Mouse (Mus musculus) myocyte (in vitro differentiated cells): ENCODE measurements at regions not wholly inside any gene's neighbourhood (a gene's known extent, or its start where the extent isn't known, plus 50 kb on each side); places are given as distances from the start of the nearest gene placed in this dataset.

Source experiments
- H3K27me3 ChIP-seq: one replicate; pipeline ENCODE4 v1.6.1; 2011; ENCODE audit not compliant: control insufficient read depth, insufficient read depth, insufficient read length
- H3K36me3 ChIP-seq: one replicate; pipeline ENCODE4 v1.6.1; 2011; ENCODE audit not compliant: control insufficient read depth, insufficient read depth
- H3K4me2 ChIP-seq: one replicate; pipeline ENCODE4 v1.6.1; 2011; ENCODE audit warnings: low read depth, control low read depth
- H3K4me3 ChIP-seq: one replicate; pipeline ENCODE4 v1.5.1; 2011; ENCODE audit warnings: mild to moderate bottlenecking, control low read depth, moderate library complexity
- H3K79me2 ChIP-seq: one replicate; pipeline ENCODE4 v1.6.1; 2011; ENCODE audit not compliant: control insufficient read depth, insufficient read depth
- H3ac ChIP-seq: one replicate; pipeline ENCODE4 v1.6.1; 2011; ENCODE audit not compliant: control insufficient read depth, insufficient read length
- CEBPB ChIP-seq: IDR thresholded peaks from 2 replicates; pipeline ENCODE4 v1.6.1; 2011; ENCODE audit warnings: mild to moderate bottlenecking, moderate library complexity; ENCODE audit not compliant: poor library complexity, insufficient read depth, severe bottlenecking
- E2F4 ChIP-seq: IDR thresholded peaks from one replicate; pipeline ENCODE4 v1.6.1; 2011; ENCODE audit warnings: mild to moderate bottlenecking, control low read depth, moderate library complexity; ENCODE audit not compliant: insufficient read depth
- MAX ChIP-seq: IDR thresholded peaks from one replicate; pipeline ENCODE4 v1.6.1; 2011; ENCODE audit warnings: low read depth, mild to moderate bottlenecking, control low read depth
- MYOD1 ChIP-seq, 3 experiments: IDR thresholded peaks; one replicate each; pipeline ENCODE4 v1.6.1; 2011; ENCODE audit warnings: control low read depth in 2 of 3, low read depth in 2 of 3, mild to moderate bottlenecking in 2 of 3, moderate library complexity in 1 of 3; ENCODE audit not compliant: insufficient read length in 2 of 3, control insufficient read depth in 1 of 3
- MYOG ChIP-seq, 3 experiments: IDR thresholded peaks; one replicate each; pipeline ENCODE4 v1.6.1; 2011; ENCODE audit warnings: control low read depth in 2 of 3, low read depth in 2 of 3, mild to moderate bottlenecking in 2 of 3; ENCODE audit not compliant: insufficient read length in 2 of 3, control insufficient read depth in 1 of 3, insufficient read depth in 1 of 3
- POLR2A ChIP-seq: IDR thresholded peaks from one replicate; pipeline ENCODE4 v1.6.1; 2011; ENCODE audit warnings: low read depth, mild to moderate bottlenecking, control low read depth, moderate library complexity; ENCODE audit not compliant: insufficient read length
- POLR2AphosphoS2 ChIP-seq: IDR thresholded peaks from one replicate; pipeline ENCODE4 v1.6.1; 2011; ENCODE audit warnings: low read depth, control low read depth; ENCODE audit not compliant: insufficient read length
- REST ChIP-seq: IDR thresholded peaks from one replicate; pipeline ENCODE4 v1.6.1; 2011; ENCODE audit warnings: mild to moderate bottlenecking, control low read depth, moderate library complexity; ENCODE audit not compliant: insufficient read depth, insufficient read length
- SRF ChIP-seq: IDR thresholded peaks from one replicate; pipeline ENCODE4 v1.6.1; 2011; ENCODE audit warnings: low read depth; ENCODE audit not compliant: control insufficient read depth, insufficient read length
- TCF12 ChIP-seq: IDR thresholded peaks from one replicate; pipeline ENCODE4 v1.6.1; 2011; ENCODE audit warnings: mild to moderate bottlenecking, control low read depth; ENCODE audit not compliant: poor library complexity, insufficient read depth, severe bottlenecking
- TCF3 ChIP-seq: IDR thresholded peaks from one replicate; pipeline ENCODE4 v1.6.1; 2011; ENCODE audit warnings: low read depth, control low read depth; ENCODE audit not compliant: insufficient read length
- USF1 ChIP-seq: IDR thresholded peaks from one replicate; pipeline ENCODE4 v1.6.1; 2011; ENCODE audit warnings: low read depth, mild to moderate bottlenecking, control low read depth, moderate library complexity

- H3K4me2 ChIP-seq = no peak overlapping the region
- no peak overlapping the region for H3K4me3 ChIP-seq
- no peaks in the 10 kb centered on the region for H3K36me3 ChIP-seq
- H3ac ChIP-seq = no peak overlapping the region
- no peaks in the 10 kb centered on the region for H3K27me3 ChIP-seq
- H3K79me2 ChIP-seq = no peaks in the 10 kb centered on the region
- TF ChIP-seq POLR2A (no peak), TCF3 (no peak), CEBPB (no peak)
Measured at GRCm38 (mm10) chr5:101172782-101173181, 327.3 kb downstream of the Gpat3 start.

- TF ChIP-seq MYOD1 (IDR thresholded peaks at IDR 0.05; ENCODE audit: control insufficient read depth in 1 of 3, insufficient read length in 2 of 3, low read depth in 2 of 3) (no peak), MAX (no peak), SRF (no peak), USF1 (no peak)
- no peaks in the 10 kb centered on the region for H3K36me3 ChIP-seq
- no peak overlapping the region for H3K4me3 ChIP-seq
Measured at GRCm38 (mm10) chr5:101169074-101169473, 323.6 kb downstream of the Gpat3 start.

GRCm38 (mm10) chr5:101163624-101164213 lies 318.2 kb downstream of the Gpat3 start:
- Histone ChIP-seq H3K27me3 (no peaks in the 10 kb centered on the region), H3K79me2 (no peaks in the 10 kb centered on the region), H3ac (no peak overlapping the region), H3K36me3 (no peaks in the 10 kb centered on the region), H3K4me2 (peak overlapping the region; percentile 59), H3K4me3 (no peak overlapping the region)
- TF ChIP-seq USF1 (no peak), MYOG (IDR thresholded peaks at IDR 0.05; ENCODE audit: control insufficient read depth in 1 of 3, insufficient read depth in 1 of 3, insufficient read length in 2 of 3, low read depth in 2 of 3) (peak in 2 of 3 experiments; percentile 55 to 86), E2F4 (no peak), TCF3 (no peak), TCF12 (peak; percentile 84), MYOD1 (IDR thresholded peaks at IDR 0.05; ENCODE audit: control insufficient read depth in 1 of 3, insufficient read length in 2 of 3, low read depth in 2 of 3) (peak in 2 of 3 experiments; percentile 81 to 92), REST (no peak), CEBPB (peak; percentile 72), SRF (no peak), MAX (no peak), POLR2AphosphoS2 (no peak), POLR2A (no peak)

More at GRCm38 (mm10) chr5:101169074-101169473, 323.6 kb downstream of the Gpat3 start:
- H3K4me2 ChIP-seq = no peak overlapping the region
- no peaks in the 10 kb centered on the region for H3K79me2 ChIP-seq
- no peak overlapping the region for H3ac ChIP-seq
- no peaks in the 10 kb centered on the region for H3K27me3 ChIP-seq

GRCm38 (mm10) chr5:101163112-101163511 lies 317.6 kb downstream of the Gpat3 start:
- TF ChIP-seq USF1 (no peak), SRF (no peak), POLR2A (peak; percentile 46), MAX (no peak), MYOD1 (IDR thresholded peaks at IDR 0.05; ENCODE audit: control insufficient read depth in 1 of 3, insufficient read length in 2 of 3, low read depth in 2 of 3) (peak in 1 of 3 experiments; percentile 24), CEBPB (peak; percentile 90)

GRCm38 (mm10) chr5:101157416-101157815 lies 311.9 kb downstream of the Gpat3 start:
- Histone ChIP-seq H3K79me2 (no peaks in the 10 kb centered on the region), H3K27me3 (no peaks in the 10 kb centered on the region), H3ac (no peak overlapping the region), H3K4me2 (no peak overlapping the region), H3K4me3 (no peak overlapping the region), H3K36me3 (no peaks in the 10 kb centered on the region)
- no peak for TF ChIP-seq CEBPB
- TF ChIP-seq MYOG (IDR thresholded peaks at IDR 0.05; ENCODE audit: control insufficient read depth in 1 of 3, insufficient read depth in 1 of 3, insufficient read length in 2 of 3, low read depth in 2 of 3) = no peak
- TF ChIP-seq POLR2A = no peak
- TF ChIP-seq TCF3 = no peak
- TF ChIP-seq POLR2AphosphoS2 = no peak
- no peak for TF ChIP-seq USF1
- TF ChIP-seq SRF = no peak
- TF ChIP-seq E2F4 = no peak
- TF ChIP-seq TCF12 = no peak
- no peak for TF ChIP-seq MAX
- TF ChIP-seq MYOD1 (IDR thresholded peaks at IDR 0.05; ENCODE audit: control insufficient read depth in 1 of 3, insufficient read length in 2 of 3, low read depth in 2 of 3) = no peak
- TF ChIP-seq REST = no peak

More at GRCm38 (mm10) chr5:101163112-101163511, 317.6 kb downstream of the Gpat3 start:
- Histone ChIP-seq H3ac (no peak overlapping the region), H3K79me2 (no peaks in the 10 kb centered on the region), H3K4me3 (no peak overlapping the region), H3K36me3 (no peaks in the 10 kb centered on the region), H3K27me3 (no peaks in the 10 kb centered on the region), H3K4me2 (peak overlapping the region; percentile 59)
